Mouse (Mus musculus) ES-Bruce4 (cell line): ENCODE measurements around the gene Mnd1.

ENCODE experiments used
- CTCF ChIP-seq: IDR thresholded peaks from one replicate; pipeline ENCODE4 v1.8.1; 2011; ENCODE audit warnings: low read depth, low read length
- EP300 ChIP-seq: IDR thresholded peaks from 2 replicates; pipeline ENCODE4 v1.6.1; 2011; ENCODE audit warnings: low read depth, low read length; ENCODE audit not compliant: insufficient read depth
- POLR2A ChIP-seq: IDR thresholded peaks from one replicate; pipeline ENCODE4 v1.8.1; 2011; ENCODE audit warnings: low read length; ENCODE audit not compliant: insufficient read depth

- TF ChIP-seq CTCF (no peak), POLR2A (no peak), EP300 (no peak)
Observed at GRCm38 (mm10) chr3:84136509-84136908, 19.1 kb downstream of the Mnd1 start.
